Mouse (Mus musculus): Measurements from ENCODE around the gene Sult1e1.

Gene Sult1e1

DNA sequence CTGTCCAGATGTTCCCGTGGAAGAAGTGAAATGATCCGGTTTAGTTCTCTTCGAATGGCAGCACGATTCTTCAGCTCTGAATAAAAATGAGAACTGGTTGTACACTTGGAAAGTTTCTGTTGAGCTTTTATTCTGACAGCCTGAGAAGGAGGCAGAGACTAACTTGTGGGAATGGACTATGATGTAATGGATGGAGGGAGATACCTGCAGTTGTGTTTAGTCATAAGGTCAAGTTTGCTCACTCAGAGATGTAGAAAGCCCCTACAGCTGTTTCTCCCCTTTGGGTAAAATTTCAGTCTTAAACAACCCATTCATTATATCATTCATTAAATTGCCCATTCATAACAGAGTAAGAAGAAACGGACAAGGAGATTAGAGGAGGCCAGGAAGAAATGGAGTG, at the start of gene Sult1e1:
Gene Sult1e1 (minus strand): TSS at position 101 of the 400 bp plus-strand sequence.
- DNase-seq (ENCODE audit: low spot score in 2 of 2), result no peak

DNA sequence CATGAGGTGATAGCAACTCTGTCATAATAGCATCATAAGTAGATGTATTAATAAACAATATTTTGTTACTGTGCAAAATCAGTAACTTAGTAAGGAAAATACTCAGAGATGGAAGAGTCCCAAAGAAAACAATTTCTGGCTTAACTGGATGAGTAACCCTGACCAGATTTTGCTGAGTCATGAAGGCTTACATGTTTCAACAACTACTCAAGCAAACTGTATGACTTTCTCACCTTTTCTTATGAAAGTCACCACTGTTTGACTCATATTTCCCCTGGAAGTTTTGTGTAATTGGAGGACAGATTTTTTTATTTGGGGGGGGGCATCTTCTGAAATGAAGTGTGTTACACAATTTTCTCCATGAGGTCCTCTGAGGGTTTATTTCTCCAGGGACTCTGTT, 31.3 kb upstream of the Sult1e1 start:
- no peak for DNase-seq (ENCODE audit: low spot score in 2 of 2)

DNA sequence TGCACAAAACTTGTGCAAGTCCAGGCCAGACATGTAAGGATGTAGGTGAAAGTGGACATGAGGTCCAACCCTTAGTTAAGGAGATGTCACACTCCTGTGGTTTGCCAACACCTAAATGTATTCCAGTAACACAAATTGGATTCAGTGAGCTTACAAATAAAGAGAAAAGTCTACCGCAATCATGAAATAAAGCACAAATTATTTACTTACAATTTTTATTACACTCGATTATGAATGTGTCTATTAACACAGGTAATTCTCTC, 23.7 kb upstream of the Sult1e1 start:
- DNase-seq (ENCODE audit: low spot score in 2 of 2), result no peak

DNA sequence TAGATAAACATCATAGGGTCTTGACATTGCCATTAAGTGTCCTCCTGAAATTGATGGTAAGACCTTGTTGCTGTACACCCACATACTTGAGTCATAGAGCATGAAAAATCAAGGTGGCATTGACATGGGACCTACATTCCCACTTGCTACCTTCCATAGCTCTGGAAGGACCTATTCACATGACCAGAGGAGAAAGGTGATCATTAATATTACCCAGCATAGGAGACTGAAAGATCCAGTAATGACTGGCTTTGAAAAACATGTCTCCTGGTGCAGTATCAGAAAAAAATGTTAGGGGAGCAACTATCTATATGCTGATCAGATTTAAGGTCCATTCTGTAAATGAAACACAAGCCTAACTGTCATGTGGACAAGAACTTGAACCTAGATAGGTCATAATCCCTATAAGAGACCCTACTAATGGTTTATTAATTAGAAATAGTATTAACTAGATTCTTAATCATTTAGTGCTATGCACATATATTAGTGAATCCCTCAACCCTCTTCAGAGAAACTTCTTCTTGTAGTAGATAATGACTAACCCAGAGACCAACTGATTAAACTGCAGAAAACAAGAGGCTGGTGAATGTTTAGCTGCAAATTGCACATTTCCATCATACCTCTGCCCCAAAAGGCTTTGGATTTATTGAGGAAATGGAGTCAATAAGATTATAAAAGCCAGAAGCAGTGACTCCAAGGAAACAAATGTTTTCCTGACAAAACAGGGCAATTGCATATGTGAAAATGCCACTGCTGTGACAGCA, 23.2 kb upstream of the Sult1e1 start:
- no peak for DNase-seq (ENCODE audit: low spot score in 2 of 2)

DNA sequence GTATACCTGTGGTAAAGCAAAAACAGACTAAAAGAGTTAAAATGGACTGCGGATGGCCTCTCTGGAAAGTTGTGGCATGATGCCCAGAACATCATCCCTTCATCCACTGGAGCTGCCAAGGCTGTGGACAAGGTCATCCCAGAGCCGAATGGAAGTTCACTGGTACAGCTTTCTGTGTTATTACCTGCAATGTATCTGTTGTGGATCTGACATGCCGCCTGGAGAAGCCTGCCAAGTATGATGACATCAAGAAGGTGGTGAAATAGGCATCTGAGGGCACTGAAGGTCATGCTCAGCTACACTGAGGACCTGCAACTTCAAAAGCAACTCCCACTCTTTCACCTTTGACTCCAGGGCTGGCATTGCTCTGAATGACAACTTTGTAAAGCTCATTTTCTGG, 9.6 kb upstream of the Sult1e1 start:
- DNase-seq (ENCODE audit: low spot score in 2 of 2), result no peak

DNA sequence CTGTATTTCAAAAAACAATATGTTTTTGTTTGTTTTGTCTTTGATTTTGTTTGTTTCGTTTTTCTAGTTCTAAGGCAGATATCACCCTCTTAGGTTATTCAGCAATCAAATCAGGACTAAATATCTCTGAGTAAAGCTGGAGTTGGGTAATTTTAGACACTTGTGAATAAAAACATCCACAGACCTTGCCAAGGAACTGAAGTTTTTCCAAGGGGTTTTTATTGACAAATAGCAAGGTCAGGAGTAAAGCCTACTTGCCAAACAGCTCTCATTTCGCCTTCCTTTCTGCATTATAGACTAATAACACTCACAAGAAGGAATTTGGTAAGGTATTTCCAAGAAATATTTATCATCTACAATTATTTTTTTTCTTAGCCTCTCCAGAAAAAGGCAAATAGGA, 6.5 kb upstream of the Sult1e1 start:
- no peak for DNase-seq (ENCODE audit: low spot score in 2 of 2)

DNA sequence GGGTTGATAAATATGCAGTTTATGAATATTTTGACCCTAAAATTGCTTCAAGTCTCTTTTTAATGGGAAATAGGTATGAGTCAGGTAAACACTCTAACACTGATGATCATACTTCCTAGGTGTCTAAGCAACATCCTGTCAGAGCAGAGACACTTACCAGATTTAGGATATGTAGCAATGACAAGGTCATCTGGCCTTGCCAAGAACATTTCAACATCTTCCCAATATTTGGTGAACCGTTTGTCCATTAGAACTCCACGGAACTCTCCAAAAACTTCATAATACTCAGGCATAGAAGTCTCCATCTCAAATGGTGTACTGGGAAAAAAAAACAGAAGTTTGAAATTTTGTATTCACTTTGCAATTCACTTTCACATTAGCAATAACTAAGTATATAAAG, 1.5 kb downstream of the Sult1e1 start:
- DNase-seq (ENCODE audit: low spot score in 2 of 2), result no peak

DNA sequence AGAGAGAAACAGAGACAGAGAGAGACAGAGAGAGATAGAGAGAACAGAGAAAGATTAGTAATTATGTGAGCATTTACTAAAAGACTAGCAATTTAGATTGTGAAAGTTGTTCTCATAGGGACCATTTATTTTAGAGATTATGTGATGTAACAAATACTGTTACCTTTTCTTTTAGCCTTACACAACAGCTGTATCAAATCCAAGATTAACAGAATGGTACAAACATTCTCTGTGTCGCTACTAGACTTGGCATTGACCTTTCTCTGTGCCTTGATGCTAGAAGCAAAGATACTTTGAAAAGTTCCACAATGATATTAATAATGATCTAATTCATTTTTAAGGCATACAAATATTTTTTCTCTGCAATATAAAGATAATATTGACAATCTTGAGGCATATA, 11.0 kb downstream of the Sult1e1 start:
- DNase-seq (ENCODE audit: low spot score in 2 of 2), result no peak

DNA sequence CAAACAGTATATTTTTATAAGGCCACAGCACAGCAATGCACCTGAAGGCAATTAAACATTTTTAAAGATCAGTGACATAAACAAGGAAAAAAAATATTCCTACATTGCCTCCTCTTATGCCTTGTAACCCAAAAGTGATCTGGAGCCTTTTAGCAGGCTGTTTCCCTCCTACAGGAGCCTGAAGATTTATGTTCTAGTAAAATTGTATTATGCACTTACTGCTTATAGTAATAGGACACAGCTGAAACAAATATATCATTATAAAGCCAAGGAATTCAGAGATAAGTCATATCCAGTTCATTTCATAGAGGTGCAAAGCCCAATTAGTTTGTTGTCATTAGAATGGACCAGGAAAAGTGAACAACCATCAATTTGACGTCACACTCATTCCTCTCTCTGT, 17.2 kb downstream of the Sult1e1 start:
- DNase-seq (ENCODE audit: low spot score in 2 of 2), result no peak

DNA sequence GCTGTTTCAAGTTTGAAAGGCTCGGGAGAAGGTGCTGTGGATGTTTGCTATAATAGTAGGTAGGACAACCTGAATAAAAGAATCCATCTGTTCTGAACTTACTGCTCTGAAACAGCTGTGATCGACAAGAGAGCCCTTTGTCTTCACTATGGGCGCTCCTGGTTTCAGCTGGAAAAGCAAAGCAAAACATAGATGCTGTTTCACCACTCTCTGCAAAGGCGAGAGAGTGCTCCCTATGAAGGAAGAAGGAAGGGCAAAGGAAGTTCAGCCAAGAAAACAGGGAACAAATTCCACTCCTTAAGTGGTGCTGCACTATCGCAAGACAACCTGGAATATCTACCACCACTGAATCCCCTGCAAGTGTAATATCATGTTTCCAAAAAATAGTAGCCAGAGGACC, 17.9 kb downstream of the Sult1e1 start:
- DNase-seq (ENCODE audit: low spot score in 2 of 2), result no peak

DNA sequence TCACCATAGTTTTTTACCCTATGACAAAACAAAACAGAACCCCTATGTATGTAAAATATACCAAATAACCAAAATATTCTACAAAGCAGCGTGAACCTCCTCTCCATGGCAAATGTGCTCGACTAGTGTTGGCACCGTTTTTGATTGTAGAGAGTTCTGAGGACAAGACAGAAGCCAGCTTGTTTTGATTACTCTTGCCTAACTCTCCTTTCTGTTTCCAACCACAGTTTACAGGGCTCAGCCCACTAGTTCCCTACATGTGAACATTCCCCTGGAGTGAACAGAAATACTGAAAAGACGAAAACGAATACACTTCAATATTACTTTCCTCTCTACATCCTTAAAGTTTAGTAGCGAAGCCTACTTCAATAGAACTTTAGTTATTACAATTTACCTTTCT, 18.6 kb downstream of the Sult1e1 start:
- no peak for DNase-seq (ENCODE audit: low spot score in 2 of 2)

DNA sequence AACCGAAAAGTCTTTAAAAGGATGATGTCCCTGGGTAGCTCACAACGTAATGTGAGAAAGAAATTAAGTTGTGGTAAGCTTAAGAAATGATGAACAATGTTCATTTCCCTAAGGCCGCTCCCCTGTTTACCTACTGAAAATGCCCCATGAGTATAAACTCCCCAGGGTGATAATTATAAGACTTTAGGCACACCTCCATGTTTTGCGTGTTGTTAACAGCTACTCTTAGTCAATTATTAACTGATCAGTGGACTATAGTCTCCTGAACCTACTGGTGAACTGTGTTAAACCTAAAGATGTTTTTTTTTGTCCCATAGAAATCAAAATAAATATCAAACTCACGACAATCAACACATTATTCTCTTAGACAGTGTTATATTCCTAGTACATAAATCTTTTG, 22.5 kb downstream of the Sult1e1 start, which contains the start of gene Sult1d1:
Gene Sult1d1 (minus strand): TSS at position 183 of the 400 bp plus-strand sequence.
- DNase-seq (ENCODE audit: low spot score in 2 of 2), result no peak

DNA sequence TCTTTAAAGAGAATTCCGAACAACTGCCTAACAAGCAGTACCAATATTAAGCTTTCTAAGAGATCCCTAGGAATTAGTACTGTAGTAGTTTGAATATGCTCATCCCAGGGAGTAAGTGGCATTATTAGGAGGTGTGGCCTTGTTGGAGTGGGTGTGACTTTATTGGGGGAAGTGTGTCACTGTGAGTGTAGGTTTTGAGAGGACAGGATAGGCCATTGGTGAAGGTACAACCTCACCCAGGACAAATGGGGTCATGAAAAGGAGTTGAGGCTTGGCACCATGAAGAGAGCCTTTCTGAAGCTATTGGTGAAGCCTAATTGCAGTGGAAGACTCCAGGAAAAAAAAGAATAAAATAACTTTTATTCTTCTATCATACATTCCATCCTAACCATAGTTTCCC, 24.1 kb downstream of the Sult1e1 start:
- no peak for DNase-seq (ENCODE audit: low spot score in 2 of 2)

DNA sequence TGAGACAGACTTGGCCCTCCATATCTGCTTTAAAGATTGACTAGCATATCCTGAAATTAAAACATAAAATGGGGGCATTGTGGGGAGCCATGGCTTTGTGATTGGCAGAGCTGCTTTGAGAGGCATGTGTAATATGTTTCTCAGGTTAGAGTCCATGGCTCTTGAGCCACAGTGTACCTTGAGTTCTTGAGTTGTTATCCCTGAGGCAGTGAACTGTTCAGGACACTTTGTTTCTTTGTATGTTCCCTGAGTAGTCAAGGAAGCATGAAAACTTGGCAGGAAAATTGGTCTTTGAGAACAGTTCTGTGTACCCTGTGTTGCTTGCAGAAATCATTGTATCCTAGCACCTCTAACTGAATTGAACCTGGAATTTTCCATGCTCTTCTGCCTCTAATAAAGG, 28.4 kb downstream of the Sult1e1 start:
- DNase-seq (ENCODE audit: low spot score in 2 of 2), result no peak

DNA sequence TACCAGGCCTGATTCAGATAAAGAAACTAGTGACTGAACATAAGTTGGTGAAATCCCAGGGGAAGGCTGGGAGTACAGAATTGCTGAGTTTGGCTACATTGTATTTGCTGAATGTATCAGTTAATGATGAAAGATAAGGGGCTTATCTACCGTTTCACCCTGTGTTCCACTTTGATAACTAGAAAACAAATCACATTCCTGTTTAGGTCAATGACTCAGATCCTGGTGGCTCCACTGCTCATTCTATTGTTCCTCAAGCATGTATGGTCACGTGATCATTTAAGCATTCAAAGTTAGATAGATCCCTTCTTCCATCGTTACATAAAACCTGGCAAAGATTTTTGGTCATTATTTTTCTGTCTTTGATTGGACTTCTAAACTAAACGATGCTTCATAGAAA, 28.9 kb downstream of the Sult1e1 start:
- DNase-seq (ENCODE audit: low spot score in 2 of 2), result no peak

DNA sequence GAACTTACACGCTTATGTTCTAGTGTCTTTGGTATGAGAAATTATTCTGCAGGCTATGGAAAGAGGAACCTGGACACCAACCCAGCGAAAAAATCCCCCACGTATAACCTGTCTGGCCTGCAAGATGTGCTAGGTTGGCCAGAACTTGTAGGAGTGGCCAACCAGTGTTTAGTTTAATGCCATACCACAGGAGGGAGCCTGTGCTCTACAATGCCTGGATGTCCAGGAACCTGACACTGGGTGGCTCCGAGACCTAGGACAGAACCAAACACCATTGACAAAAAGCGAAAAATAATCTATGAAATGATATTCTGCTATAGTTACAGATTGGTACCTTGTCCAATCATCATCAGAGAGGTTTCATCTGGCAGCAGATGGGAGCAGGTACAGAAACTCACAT, 31.2 kb downstream of the Sult1e1 start:
- no peak for DNase-seq (ENCODE audit: low spot score in 2 of 2)

DNA sequence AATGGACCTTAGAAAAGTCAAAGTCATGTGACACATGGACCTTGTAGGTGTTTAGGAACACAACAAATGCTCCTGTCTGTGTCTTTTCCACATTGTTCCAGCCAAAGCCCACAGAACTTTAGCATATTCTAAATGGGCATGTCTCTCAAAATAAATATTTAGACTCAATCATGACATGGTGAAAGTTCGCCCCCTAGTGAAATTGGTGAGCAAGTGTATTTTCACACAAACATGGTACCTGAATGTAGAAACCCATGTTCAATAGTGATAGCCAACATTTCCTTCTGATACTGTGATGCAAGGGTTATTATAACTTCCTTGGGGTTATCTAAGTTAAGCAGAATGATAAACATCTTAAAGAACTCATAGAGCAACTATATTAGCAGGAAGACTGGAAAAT, 40.5 kb downstream of the Sult1e1 start:
- DNase-seq (ENCODE audit: low spot score in 2 of 2), result no peak

DNA sequence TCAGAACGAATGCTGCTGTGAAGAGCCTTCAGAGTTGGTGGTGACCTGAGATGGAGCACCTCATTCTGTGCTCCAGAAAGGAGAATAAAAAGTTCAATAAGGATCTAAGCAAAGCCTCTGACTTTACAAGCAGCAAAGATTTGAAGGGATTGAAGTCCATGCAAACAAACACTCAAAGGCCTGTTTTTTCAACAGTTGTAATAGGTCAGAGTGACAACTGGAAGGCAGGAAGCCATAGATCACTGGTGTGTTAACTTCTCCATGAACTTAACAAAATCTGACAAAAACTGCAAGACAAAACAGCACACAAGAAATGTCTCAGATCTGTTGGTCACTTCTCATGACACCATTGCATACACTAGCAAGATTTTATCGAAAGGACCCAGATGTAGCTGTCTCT, 53.3 kb downstream of the Sult1e1 start, which contains the start of gene Sult1b1:
Gene Sult1b1 (minus strand): TSS at position 85 of the 400 bp plus-strand sequence.
- no peak for DNase-seq (ENCODE audit: low spot score in 2 of 2)

DNA sequence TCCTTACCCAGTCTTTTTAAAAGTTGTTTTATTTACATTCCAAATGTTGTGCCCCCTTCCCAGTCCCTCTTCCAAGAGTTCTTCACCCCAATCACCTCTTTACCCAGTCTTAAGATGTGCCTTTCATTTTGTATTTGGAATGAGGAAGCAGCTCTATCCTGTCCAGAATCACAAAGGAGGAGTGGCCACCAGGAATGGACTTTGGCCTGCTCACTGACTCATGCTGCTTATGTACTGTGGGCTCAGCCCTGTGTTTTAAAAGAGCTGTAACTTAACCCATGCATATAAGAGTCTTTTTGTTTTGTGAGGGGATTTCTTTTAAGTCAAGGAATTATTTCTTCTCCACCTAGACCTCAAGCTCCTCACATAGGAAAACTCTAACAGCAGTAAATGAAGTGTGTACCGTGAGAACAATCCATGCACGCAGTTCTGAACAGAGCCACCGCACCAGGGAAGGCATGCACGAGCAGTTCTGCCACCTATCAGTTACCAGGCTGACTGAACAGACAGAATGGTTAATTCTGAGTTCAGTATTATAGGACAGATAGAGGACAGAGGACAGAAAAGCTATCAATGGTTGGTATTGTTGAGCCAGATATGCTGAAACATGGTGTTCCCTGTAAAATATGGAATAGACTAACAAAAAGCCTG, 55.3 kb downstream of the Sult1e1 start:
- no peak for DNase-seq (ENCODE audit: low spot score in 2 of 2)

DNA sequence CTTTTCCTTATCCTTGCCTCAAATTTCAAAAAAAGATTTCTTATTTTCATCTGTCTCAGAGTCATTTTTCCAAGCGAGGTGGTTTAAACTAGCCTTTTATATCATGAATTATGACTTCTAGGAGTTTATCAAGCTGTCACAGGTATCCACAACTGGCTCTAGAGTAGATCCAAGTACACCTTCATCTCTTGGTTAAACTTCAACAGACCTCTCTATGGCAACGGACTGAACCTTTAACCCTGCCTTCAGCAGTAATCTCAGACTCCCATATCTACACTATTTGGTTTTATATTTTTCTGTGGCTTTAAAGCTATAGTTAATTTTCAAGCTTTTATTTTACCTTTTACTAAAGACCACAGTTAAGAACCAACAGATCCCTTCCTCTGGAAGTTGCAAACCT, 59.1 kb downstream of the Sult1e1 start:
- no peak for DNase-seq (ENCODE audit: low spot score in 2 of 2)
